Mouse (Mus musculus): ENCODE results near the gene Irs3.

Gene Irs3

DNA sequence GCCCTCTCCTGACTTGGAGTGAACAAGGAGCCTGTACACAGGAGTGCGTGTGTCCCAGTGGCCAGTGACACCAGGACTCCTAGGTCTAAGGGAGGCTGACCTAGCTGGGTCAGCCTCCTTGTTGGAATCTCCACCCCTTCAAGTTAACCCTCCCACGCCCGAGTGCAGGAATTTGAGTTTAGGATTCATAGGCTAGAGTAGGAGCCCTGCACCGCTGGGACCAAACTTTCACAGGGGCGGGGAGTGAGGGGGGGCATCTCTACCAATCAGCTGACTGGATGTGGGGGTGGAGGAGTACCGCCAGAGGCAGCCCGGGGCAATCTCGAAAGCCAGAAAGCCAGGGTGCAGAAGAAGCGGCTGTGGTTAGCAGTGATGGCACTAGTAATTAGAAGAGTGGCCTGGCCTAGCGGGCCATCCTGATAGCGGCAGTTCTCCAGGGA lies at the start of gene Irs3:
Gene Irs3, minus strand, starts transcription at position 63 of the 440 bp plus-strand sequence.
- DNase-seq (ENCODE audit: low read depth, low spot score): no peak

DNA sequence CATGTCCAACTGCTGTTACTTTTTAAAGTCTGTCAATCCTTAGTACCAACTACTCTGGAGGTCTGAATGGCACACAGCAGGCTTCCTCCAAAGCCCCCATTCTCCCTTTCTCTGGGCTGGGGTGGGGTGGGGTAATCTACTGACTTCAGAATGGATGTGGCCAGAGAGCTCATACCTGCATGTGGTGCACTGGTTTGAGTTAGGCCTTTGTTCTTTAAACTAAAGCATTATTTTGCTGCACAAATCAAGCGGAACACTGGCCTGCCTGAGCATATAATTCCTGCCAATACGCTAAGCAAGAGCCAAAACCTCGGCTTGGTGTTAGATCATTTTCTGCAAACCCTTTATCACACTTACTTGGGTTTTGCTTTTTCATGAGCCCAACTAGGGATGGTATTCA lies 49.3 kb upstream of the Irs3 start:
- DNase-seq (ENCODE audit: low read depth, low spot score): no peak

DNA sequence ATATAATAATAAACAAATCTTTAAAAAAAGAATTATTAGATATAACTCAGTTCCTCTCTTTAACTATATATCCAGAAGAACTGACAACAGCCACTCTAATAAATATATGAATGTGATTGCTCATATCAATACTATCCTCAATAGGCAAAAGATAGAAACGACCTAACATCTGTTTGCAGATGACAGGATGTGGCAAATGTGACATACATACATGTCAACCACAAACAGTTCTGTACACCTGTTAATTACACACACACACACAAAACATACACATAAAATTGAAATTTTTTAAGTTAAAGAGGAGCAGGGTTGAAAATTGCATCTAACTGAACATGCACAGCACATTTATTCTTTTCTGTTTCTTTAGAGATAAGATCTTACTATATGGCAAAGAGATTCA lies 46.4 kb upstream of the Irs3 start:
- DNase-seq (ENCODE audit: low read depth, low spot score): no peak

DNA sequence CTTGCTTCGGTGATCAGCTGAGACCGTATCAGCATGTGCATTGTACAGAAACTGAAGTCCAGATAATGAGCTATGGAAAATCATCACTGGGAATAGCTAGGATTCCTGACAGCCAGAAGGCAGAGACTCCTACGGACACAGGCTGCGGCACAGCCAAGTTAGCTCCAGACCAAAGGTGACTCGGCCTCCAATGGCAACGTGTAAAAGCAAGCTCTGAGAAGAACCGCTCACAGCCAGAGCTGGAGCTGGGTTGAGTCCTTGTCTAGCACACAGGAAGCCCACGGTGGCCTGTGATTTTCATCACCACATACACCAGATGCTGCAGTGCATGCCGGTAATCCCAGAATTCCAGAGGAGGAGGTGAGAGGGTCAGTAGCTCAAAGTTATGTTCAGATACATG lies 45.0 kb upstream of the Irs3 start:
- DNase-seq (ENCODE audit: low read depth, low spot score): no peak

DNA sequence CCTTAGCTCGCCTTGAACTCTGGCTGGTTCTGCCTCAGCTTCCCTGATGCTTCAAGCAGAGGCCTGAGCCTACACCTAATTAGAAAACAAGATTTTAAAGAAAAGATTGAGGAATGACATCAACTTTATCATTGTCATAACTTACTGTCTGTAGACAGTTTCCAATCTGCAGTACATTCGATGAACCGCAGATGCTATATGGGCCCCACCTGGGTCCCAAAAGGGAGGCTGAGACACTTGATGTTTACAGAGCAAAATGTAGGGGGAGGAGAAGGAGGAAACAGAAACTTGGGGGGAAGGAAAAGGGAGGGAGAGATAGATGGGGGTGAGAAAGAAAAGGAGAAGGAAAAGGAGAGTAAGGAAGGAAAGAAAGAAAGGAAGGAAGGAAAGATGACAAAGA lies 44.5 kb upstream of the Irs3 start:
- no peak for DNase-seq (ENCODE audit: low read depth, low spot score)

DNA sequence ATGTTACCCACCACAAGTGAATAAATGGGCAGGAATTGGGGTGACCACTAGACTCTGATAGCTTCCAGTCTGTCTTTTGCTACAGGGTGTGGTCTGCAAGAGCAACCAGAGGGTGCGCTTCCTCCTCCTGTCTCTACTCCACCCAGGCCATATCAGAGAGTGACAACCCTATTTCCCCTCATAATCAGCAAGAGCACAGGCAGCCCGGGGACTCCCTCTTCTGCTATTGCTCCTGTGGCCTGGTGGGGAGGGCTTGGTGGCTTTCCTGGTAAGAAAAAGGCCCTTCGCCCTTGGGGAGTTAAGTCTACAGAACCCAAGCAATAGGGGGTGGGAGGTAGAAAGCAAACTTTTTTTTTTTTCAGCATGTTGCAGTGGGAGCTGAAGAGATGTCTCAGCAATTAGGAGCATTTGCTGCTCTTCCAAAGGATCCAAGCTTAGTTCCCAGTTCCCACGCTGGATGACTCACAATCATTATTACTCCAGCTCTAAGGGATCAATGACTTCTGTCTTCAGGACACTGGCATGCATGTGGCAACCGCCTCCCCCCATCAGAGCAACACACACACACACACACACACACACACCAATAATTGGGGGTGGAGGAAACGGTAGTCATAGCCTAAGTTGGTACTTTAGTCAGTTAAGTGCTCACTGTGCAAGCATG lies 40.7 kb upstream of the Irs3 start:
- DNase-seq (ENCODE audit: low read depth, low spot score): no peak

DNA sequence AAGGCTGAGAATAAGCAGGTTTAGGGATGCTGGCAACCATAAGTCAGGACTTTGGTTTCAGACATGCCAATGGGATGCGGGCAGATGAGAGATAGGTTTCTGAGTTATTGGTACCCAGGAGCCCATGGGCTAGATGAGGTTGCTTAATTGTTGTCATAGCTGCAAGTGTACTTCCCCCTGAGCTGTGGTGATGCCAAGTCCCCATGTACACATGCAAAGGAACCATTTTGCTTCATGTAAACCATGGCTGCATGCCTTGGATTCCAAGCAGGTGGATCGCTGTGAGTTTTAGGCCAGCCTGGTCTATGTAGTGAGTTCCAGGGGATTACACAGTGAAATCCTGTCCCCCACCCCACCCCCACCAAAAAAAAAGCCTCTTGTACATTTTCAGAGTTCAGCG lies 40.1 kb upstream of the Irs3 start:
- no peak for DNase-seq (ENCODE audit: low read depth, low spot score)

DNA sequence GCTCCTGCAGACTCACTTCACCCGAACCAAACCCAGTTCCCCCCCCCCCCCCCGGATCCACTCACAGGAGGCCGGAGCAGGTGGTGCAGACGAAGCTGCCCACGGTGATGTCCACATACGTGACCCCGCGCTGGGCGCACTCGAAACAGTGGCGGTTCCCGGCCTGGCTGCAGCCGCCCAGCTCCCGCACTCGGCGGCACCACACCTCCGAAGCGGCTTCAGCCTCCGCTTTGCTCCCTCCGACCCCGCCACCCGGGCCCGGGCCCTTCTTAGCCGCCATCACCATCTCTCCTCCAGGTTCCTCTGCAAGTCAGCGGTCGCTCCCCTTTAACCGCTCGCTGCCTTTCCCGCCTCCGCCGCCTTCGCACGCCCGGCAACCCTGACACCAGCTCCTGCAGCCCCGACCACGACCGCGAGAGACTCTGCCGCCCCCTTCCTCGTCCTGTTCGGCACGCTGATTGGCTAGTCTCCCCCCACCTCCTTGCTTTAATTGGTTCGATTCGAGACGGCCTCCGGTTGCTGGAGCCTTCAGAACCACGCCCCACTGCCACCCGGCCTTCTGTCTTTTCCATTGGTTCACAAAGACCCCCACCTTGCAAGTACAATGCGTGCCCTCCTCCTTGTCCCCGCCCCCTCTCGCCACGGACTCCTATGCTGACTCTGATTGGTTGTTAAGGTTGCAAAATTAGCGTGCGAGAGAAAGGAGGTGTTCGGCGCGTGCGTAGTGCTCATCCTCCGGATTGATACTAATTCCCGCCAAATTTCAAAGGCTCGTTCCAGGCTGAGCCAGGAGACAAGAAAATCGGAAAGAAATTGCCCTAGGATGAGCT lies 39.0 kb upstream of the Irs3 start, which contains the start of gene Agfg2:
Gene Agfg2, minus strand, starts transcription at position 433 of the 830 bp plus-strand sequence.
- DNase-seq (ENCODE audit: low read depth, low spot score): peak; percentile 98

DNA sequence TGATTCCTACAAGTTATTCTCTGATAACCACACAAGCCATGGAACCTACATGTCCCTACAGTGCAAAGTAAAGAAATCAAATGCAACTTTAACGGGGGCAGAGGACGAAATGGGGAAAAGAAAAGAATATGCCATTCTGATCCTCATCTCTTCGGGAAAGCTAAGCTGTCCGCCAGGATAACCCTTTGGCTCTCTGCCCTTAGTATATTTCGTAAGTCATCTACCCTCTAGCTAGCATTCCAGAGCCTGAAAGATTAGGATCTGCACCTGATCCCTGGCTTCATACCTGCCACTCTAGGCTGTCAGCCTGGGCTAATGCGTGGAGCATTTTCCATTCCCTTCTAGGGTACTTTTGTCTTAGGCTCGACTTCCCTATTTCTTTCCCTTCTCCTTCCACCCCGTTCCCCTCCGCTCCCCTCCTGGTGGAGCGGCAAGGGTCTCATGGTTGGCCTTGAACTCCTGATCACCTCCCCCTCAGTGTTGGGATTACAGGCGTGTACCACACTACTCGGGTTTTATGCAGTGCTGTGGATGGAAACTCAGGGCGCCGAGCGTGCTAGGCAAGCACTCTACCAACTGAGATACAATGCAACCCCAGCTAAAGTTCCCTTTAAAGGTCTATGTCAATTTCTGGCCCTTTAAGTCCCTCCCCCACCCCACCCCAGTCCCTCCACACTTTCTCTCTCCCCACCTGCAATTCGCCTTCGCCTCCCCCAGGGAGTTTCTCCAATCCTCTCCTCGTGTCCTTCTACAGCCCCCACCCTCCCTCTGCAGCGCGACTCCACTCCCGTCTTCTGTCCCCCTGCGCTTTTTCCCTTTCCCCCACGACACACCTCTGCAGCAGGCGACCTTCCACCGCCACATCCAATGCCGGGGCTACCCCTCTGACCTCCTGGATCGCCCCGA lies 38.1 kb upstream of the Irs3 start:
- no peak for DNase-seq (ENCODE audit: low read depth, low spot score)

DNA sequence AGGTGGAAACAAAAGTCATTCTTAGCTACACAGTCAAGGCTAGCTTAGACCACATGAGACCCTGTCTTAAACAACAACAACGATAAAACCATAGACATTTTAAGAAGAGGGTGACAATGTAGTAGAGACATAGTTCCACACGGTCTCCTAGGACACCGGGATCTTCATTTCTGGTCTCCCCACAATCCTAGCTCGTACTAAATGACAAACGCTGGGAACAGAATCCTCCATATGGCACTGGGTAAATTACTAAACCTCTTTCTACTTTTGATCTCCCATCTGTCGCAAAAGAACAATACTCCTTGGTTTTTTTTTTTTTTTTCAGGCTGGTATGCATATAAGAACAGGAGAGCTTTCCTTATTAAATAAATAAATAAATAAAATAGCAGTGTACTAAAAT lies 37.0 kb upstream of the Irs3 start:
- no peak for DNase-seq (ENCODE audit: low read depth, low spot score)

DNA sequence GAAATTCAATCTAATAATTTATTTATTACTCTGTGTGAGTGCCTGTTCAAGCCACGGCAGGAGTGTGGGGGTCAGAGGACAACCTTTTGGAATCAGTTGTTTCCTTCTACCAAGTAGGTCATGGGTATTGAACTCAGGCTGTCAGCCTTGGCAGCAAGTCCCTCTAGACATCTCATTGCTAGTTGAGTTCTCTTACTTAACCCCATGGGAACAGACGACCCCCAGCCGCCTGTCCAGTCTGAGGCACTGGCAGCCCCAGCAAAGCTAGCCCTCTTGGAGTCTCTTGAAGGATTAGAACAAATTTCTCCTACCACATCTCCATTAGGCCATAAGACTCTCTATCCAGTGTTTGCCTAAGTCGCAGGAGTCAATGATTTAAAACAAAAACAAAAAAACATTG lies 34.2 kb upstream of the Irs3 start:
- DNase-seq (ENCODE audit: low read depth, low spot score): no peak

DNA sequence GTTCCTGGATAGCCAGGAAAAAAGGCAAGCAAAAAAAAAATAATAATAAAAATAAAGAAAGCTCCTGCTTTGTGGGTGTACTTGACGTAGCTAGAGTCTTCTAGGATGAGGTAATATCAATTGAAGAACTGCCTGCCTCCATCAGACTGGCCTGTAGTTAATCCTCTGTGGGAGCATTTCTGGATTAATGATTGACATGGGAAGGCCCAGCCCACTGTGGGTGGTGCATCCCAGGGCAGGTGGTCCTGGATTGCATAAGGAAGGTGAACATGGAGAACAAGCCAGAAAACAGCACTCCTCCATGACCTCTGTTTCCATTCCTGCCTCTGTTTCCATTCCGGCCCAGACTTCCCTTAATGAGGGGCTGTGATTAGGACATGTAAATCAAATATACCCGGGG lies 33.2 kb upstream of the Irs3 start:
- no peak for DNase-seq (ENCODE audit: low read depth, low spot score)

DNA sequence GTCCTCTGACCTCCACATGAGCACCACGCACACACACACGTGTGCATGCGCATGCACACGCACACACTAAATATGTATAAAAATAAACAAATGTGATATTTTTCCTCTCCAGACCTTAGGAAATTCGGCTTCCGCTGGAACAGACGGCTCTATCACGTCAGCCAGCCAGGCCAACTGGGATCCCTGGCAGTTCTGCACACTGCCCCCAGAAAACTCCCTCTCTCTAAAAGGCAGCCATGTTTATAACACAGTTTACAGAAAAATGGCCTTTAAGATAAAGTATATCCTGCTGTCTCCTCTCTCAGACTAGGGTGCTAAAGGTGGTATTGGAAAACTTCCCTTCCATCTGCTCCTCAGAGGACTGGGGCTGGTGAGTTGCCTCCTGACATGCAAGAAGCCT lies 32.3 kb upstream of the Irs3 start:
- DNase-seq (ENCODE audit: low read depth, low spot score): no peak

DNA sequence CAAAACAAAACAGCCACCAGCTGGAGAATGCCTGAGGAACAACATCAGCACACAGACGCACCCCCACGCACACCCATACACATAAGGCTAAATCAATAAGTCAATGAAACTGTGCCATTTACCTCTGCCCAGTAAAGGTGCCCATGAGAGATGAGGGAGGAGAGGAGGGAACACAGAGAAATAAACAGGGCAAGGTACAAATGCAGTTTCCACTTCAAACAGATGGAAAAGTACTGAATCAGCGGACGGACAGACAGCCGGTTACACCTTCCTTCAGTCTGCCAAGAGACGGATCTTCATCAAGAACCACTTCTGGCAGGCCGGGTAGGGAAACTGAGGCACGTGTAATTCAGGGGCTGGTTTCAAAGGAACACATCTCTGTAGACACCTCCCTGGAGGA lies 29.3 kb upstream of the Irs3 start:
- DNase-seq (ENCODE audit: low read depth, low spot score): no peak

DNA sequence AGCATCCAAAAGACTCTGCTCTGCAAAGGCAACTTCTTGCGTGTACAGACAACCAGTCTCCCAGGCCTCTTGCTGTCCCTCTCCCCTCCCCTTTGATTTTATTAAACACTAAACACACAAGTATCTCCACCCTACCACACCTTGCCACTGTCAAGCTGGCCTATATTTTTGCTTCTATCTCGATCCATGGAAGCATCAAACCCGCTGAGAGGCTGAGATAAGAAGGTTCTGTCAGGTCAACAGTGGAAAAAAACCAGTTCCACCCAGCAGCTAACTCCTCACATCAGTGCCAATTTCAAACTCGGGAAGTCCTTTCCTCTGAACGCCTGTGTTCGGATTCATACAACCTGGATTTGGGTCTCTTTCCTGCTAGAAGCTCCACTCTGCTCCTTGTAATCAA lies 27.5 kb upstream of the Irs3 start:
- no peak for DNase-seq (ENCODE audit: low read depth, low spot score)

DNA sequence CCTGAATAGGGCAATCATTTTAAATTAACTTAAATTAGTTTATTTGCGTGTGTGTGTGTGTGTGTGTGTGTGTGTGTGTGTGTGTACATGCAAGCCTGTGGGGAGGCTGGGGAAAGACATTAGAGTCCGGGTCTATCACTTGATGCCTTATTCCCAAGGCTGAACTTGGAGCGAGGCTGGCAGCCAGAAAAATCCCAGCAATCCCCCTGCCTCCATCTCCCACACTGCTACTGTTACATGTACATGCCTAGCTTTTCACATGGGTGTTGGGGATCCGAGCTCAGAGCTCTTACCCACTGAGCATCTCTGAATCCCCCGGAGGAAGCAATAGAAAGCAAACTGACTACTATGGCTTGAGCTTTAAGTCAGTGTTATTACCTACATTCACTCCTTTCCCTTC lies 26.8 kb upstream of the Irs3 start:
- DNase-seq (ENCODE audit: low read depth, low spot score): no peak

DNA sequence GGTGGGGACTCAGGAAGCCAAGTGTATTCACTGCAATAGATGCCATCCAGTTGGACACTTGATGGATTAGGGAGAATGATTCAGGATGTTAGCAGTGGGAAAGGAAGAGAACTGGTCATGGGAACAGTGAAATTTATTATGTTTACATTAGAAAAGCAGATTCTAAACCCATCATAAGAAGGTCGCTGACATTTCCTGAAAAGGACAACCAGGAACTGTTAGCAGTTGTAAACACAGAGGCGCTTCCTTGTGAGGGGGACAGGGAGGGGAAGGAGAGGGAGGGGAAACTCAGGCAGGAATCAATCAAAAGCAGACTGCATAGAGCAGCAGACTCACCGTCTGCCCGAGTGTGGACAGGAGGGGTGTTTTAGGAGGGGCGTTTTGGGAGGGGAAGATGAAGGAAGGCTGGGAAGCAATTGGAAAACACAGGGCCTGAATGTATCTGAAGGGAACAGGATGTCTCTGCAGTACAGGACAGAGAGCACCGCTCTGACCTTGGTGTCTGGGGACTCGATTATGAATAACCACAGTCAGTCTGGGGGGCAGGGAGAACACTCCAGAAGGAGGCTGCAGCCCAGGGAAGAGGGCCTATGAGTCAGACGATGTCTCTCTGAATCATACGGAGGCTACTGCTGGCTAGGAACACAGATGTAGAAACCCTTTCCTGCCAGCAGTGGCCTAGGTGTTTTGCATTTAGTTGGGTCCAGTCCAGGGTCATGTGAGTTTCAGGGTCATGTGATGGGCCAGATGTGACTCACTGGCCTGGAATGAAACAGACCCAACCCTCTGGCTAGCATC lies 26.1 kb upstream of the Irs3 start:
- DNase-seq (ENCODE audit: low read depth, low spot score): no peak

DNA sequence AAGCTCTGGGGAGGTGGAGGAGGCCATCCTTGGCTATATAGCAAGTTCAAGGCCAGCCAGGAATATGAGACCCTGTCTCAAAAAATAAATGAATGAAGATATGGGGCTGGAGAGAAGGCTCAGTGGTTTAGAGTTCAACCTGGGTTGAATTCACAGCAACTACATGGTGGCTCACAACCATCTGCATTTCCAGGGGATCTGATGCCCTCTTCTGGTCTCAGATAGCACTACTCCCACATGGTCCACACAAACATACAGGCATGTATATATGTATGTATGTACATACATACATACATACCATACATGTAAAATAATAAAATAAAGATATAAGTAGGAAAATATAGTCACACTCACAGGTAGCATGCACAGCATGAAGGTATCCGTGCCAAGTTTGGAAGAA lies 24.7 kb upstream of the Irs3 start:
- no peak for DNase-seq (ENCODE audit: low read depth, low spot score)

DNA sequence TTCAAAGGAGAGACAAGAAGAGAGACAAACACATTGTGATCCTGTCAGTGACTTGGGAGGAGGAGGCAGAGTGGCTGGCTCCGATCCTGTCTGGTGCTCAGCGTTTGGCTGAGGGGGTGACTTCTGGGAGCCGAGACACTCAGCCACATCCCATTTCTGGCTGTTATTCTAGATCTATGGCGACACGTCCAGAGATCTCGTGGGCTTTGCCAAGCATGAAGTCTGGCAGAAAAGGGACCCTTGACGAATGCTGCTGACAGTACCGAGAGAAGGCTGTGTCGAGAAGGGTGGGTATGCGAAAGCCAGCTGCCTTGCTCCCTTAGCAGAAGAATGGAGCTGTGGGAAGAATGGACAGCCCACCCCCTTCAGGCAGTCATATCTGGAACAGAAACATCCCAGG lies 23.5 kb upstream of the Irs3 start:
- no peak for DNase-seq (ENCODE audit: low read depth, low spot score)

DNA sequence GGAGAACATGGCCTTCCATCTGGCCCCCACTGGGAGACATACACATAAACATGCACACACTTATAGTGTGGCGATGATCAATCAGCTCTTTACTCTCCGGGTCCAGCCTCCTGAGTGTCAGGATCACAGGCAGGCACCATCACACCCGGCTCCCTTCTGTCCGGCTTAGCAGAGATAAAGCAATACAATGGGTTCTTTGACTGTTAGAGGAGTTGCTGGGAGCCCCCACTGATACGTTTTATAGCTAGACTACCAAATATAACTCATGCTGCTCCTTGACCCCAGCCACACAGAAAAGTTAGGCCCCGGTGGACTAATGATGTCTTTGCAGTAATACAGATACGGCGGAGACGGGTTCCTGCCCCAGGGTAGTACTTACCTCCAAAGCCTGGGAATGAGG lies 17.5 kb upstream of the Irs3 start:
- no peak for DNase-seq (ENCODE audit: low read depth, low spot score)

DNA sequence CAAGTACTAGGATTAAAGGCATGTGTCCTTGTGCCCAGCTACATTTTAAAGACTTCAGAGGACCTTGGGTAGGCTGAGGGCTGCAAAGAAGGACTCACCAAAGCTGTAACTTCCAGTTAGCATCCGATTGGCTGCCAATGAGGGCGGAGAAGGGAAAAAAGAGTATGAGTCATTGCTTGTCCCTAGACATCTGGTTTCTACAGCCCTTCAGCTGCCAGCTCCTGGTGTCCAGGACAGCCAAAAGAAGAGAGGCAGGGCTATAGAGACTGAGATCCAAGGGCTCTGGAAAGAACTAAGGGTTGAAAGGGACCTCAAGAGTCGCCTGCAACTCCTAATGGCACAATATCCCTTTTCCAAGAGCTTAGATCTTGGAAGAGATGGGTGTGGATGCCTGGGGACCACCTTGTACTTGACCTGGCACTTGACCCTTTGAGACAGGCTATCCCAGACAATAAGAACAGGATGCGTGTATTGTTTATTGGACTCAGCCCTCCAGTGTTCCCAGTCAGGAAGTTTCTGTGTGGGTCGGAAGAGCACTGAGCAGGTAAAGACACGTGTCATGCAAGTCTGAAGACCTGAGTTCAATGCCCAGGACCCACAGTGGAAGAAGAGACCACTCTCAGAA lies 14.7 kb upstream of the Irs3 start:
- no peak for DNase-seq (ENCODE audit: low read depth, low spot score)

Data from embryo, embryonic 11.5 days (tissue).